ENCODE assay signal across 9 mouse cellular contexts in the genomic region with DNA sequence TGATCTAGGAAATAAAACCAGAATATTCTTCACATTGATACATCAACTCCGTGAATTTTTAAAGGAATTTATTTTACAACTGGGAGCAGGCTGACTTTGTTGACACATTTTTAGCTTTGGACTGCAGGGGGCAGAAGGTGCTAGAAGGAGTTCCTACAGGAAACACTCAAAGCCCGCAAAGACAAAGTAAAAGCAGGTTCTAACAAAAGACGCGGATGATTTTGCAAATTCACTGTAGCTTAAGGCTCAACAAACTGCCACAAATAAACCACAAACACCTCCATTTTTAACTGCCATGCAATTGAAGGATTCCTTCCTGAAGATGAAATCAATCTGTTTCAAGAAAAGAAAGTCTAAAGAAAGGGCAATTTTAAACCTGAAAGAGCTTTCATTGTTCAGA. TPM values are rescaled to one million over a fixed set of nuclear protein-coding genes. Genes with fewer than 3 reads are reported as not detected.
DNase-seq lines count a peak whose midpoint lies in the region; ATAC-seq lines count a peak whose summit lies in the region.
"Had no signal": no experiment of that assay in that cellular context is flagged by ENCODE, and none has a peak within 500 bp of the region (broad histone marks: within the 10 kb centered on the region; RNA-seq: fewer than 3 reads in every experiment).

No protein-coding gene starts in this region.

- H3K4me3 ChIP-seq in heart, embryonic 12.5 days, result peak overlapping the region; percentile 19; the same call in 1 of the 2 replicates
- H3K4me3 ChIP-seq in kidney, embryonic 14.5 days (ENCODE audit: low read length), result peak overlapping the region; percentile 45

- no peaks in the 10 kb centered on the region for H3K9me3 ChIP-seq in heart, embryonic 12.5 days (replicated peaks)
- H3K9me3 ChIP-seq in kidney, embryonic 14.5 days (ENCODE audit: control insufficient read depth, low read length), result no peaks in the 10 kb centered on the region

- WGBS in heart, embryonic 12.5 days, result 2% methylated on average over 4 of the region's 4 CpGs
- whole genome bisulfite sequencing in kidney, embryonic 14.5 days, result 1% methylated on average over 4 of the region's 4 CpGs

- no peak for ATAC-seq in heart, embryonic 12.5 days (ENCODE audit: insufficient number of reproducible peaks, low FRiP score)
- no peak for ATAC-seq in kidney, embryonic 14.5 days (ENCODE audit: low FRiP score, low TSS enrichment)
- no peak for ATAC-seq in erythroblast, adult 5-6 weeks (replicated peaks; ENCODE audit: low FRiP score, poor library complexity, severe bottlenecking)
- ATAC-seq: Patski had no signal

- no peaks in the 10 kb centered on the region for H3K27me3 ChIP-seq in heart, embryonic 12.5 days (replicated peaks)
- H3K27me3 ChIP-seq in kidney, embryonic 14.5 days (ENCODE audit: control insufficient read depth, insufficient read depth, low read length), result no peaks in the 10 kb centered on the region
- H3K27me3 ChIP-seq in splenic B cell, adult 2 months (ENCODE audit: control insufficient read depth, insufficient read depth, low read length, poor library complexity, severe bottlenecking), result no peaks in the 10 kb centered on the region
- H3K27me3 ChIP-seq: Patski had no signal

- H3K27ac ChIP-seq in heart, embryonic 12.5 days (ENCODE audit: poor library complexity, severe bottlenecking), result no peak overlapping the region
- no peak overlapping the region for H3K27ac ChIP-seq in kidney, embryonic 14.5 days (ENCODE audit: low read depth, low read length)

- peak overlapping the region; percentile 40 for H3K4me2 ChIP-seq in heart, embryonic 12.5 days
- peak overlapping the region; percentile 75 for H3K4me2 ChIP-seq in kidney, embryonic 14.5 days (replicated peaks; ENCODE audit: low read depth, low read length)

- peak; percentile 52 to 67 for DNase-seq in adrenal gland, postnatal 36 days
- DNase-seq in adrenal gland, postnatal 25 days, result no peak
- peak; percentile 81 for DNase-seq in ZHBTc4 (ENCODE audit: low read depth, low spot score)
- peak; percentile 67 for DNase-seq in lung, postnatal 14 days
- peak; percentile 83 for DNase-seq in splenic B cell, adult 2 months (ENCODE audit: low read depth, low spot score)

- peak overlapping the region; percentile 19; the same call in 1 of the 2 replicates for H3K9ac ChIP-seq in heart, embryonic 12.5 days
- peak overlapping the region; percentile 51; the same call in 1 of the 2 replicates for H3K9ac ChIP-seq in kidney, embryonic 14.5 days (ENCODE audit: low read depth, low read length)

- H3K36me3 ChIP-seq in heart, embryonic 12.5 days, result peaks cover 29% of the 10 kb centered on the region
- H3K36me3 ChIP-seq in kidney, embryonic 14.5 days (ENCODE audit: control insufficient read depth, insufficient read depth, low read length), result peaks cover 41% of the 10 kb centered on the region
- peaks cover 16% of the 10 kb centered on the region for H3K36me3 ChIP-seq in splenic B cell, adult 2 months (ENCODE audit: control insufficient read depth, insufficient read depth, low read length, poor library complexity, severe bottlenecking)

- peaks cover 19% of the 10 kb centered on the region for H3K4me1 ChIP-seq in heart, embryonic 12.5 days (replicated peaks)
- H3K4me1 ChIP-seq in kidney, embryonic 14.5 days (ENCODE audit: control insufficient read depth, insufficient read depth, low read length), result peaks cover 17% of the 10 kb centered on the region

RNA-seq across cellular contexts. Expression of gene Tgif1, which starts 6.3 kb away (rescaled TPM):
- total RNA-seq in adrenal gland, postnatal 36 days (2021), result 10 to 100 TPM; 42.0 to 48.8 TPM
- 73.0 and 74.7 TPM in 2 replicates for total RNA-seq in adrenal gland, postnatal 25 days (2021)
- polyA plus RNA-seq in heart, embryonic 12.5 days (2016; fragmentation: Nextera tagmentation; extraction: Ambion mirVana), result 35.8 and 38.6 TPM in 2 replicates
- polyA plus RNA-seq in kidney, embryonic 14.5 days (2014; fragmentation: Nextera tagmentation; extraction: Ambion mirVana), result 82.8 and 88.6 TPM in 2 replicates
- 4.2 and 7.5 TPM in 2 replicates for total RNA-seq in erythroblast, adult 5-6 weeks (2015; ENCODE audit: low replicate concordance)
- 2.0 and 4.3 TPM in 2 replicates for total RNA-seq in erythroblast, adult 5-6 weeks (2017; ENCODE audit: low replicate concordance)
